Mouse (Mus musculus) urinary bladder, postnatal 4 days (tissue): Measurements from ENCODE around the gene Lss.

Source experiments
- DNase-seq, 2 experiments: peaks; one replicate each; pipeline ENCODE4 v3.0.0; 2021 to 2022; ENCODE audit warnings: low spot score in 2 of 2

Gene Lss

DNA sequence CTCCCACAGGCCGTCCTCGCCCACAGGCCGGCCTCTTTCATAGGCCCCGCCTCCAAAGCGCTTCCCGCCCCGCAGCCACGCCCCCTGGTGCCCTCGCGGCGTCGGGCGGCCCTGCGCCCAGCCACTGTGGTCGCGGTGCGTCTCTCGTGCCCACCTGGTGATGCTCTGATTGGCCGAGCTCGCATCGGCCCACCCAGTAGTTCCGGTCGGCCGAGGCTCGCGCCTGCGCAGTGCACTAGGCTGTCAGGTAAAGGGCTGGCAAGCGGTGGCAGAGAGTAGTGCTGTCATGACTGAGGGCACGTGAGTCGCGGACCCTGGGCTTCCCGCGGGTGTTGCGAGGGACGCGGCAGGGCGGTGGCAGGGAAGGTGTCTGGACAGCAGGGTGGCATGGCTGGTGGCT, at the start of gene Lss:
Lss (plus strand) TSS at position 214 of the 400 bp plus-strand sequence.
- peak; percentile 95 for DNase-seq

- DNase-seq: no peak
Measured at GRCm38 (mm10) chr10:76486302-76486701, 45.1 kb upstream of the Lss start.

DNA sequence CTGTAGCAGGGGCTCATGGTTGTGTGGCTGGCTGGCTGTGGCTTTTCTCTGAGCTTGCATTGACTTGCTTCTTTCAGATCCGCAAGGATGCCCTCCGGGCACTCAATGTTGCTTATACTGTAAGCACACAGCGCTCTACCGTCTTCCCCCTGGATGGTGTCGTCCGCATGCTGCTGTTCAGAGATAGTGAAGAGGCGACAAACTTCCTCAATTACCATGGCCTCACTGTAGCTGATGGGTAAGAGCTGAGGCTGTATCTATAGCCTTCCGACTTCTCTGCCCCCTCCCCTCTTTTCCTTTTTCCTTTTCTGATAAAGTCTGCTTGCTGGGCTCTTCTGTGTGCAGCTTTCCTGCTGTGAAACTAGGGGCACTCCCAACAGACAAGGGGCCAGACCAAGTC, 43.1 kb upstream of the Lss start:
- DNase-seq: no peak

DNA sequence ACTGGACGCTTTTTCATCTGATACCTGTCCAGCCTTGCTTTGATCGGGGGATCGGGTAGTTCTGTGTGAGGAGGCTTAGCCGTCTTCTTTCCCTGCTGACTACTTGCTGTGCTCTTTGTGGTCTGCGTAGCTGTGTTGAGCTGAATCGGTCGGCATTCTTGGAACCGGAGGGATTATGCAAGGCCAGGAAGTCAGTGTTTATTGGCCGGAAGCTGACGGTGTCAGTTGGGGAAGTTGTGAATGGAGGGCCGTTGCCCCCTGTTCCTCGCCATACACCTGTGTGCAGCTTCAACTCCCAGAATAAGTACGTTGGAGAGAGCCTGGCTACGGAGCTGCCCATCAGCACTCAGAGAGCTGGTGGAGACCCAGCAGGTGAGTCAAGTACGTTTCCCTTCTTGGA, 42.2 kb upstream of the Lss start:
- no peak for DNase-seq

- no peak for DNase-seq
Measured at GRCm38 (mm10) chr10:76493527-76493926, 37.9 kb upstream of the Lss start.

DNA sequence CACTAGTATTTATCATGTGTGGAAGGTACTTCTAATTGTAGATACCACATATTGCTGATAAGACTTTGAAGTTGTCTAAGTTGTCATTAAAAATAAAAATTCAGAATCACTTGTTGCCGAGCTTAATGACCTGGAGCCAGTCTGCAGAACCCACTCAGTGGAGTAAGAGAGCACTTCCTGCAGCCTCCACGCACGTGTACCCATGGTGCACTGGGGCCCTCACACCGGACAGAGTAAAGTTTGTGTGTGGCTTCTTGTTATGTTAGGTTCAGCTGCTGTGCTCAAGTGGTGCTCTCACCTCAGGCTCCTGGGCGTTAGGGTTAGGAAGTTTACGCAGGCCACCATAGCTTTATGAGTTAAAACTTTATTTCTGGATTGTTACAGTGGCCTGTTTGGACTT, 35.9 kb upstream of the Lss start:
- DNase-seq: no peak

- DNase-seq: no peak
Measured at GRCm38 (mm10) chr10:76496366-76496765, 35.0 kb upstream of the Lss start.

DNA sequence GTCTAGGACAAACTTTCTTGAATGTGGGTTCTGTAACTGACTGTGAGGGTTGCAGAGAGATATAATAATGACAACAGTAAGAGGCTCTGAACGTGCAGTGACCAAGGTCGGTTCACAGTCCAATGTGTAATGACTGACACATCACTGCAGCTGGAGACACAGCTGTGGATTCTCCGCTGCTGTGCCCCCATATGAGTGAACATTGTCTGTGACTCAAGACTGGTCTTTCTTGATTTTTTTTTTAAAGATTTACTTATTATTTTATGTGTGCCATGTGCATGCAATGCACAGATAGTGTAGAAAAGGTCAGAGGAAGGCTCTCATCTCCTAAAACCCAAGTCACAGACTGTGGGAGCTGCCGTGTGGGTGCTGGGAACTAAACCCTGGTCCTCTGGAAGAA, 33.9 kb upstream of the Lss start:
- DNase-seq: no peak

DNA sequence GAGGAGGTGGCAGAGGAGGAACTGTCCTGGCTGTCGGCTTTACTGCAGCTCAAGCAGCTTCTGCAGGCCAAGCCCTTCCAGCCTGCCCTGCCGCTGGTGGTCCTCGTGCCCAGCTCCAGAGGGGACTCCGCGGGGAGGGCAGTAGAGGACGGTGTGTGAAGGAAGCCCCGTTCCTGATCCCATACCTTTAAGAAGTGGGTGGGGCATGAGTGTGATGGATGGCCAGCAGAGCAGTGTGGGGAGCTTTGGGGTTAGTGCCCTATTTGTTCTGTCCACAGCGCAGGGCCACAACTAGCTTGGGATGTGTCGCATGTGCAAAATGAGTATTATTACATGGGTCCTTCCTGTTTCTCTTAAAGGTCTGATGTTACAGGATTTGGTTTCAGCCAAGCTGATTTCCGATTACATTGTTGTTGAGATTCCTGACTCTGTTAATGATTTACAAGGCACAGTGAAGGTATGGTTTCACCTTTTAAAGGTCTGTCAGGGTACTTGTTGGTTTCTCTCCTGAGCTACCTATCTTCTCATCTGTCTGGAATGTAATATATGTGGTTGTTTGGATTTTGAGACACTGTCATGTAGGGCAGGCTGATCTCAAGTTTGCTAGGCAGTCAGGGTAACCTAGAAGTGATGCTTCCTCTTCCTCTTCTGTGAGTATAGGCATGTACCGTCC, 27.0 kb upstream of the Lss start:
- peak in 1 of 2 experiments; percentile 16 for DNase-seq

GRCm38 (mm10) chr10:76505865-76506264, 25.5 kb upstream of the Lss start:
- DNase-seq: peak; percentile 14 to 52

GRCm38 (mm10) chr10:76512965-76513583, 18.3 kb upstream of the Lss start:
- DNase-seq: peak; percentile 72 to 89

- peak in 1 of 2 experiments; percentile 58 for DNase-seq
Measured at GRCm38 (mm10) chr10:76530922-76531321, 466 bp upstream of the Lss start.

DNA sequence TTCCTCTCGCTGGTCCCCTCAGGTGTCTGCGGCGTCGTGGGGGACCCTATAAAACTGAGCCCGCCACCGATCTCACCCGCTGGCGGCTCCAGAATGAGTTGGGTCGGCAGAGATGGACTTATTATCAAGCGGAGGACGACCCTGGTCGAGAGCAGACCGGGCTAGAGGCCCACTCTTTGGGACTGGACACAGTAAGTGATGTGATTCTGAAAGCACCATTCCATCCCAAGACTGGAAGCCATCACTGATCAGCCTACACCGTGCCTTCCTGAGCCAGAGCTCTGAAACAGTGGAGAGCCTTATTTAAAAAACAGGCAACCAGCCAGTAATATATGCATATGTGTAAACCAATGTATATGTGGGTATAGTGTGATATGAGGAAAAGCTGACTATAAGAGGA, 440 bp downstream of the Lss start:
- DNase-seq: no peak

GRCm38 (mm10) chr10:76535526-76535925, 4.1 kb downstream of the Lss start:
- DNase-seq: peak in 1 of 2 experiments; percentile 56

DNA sequence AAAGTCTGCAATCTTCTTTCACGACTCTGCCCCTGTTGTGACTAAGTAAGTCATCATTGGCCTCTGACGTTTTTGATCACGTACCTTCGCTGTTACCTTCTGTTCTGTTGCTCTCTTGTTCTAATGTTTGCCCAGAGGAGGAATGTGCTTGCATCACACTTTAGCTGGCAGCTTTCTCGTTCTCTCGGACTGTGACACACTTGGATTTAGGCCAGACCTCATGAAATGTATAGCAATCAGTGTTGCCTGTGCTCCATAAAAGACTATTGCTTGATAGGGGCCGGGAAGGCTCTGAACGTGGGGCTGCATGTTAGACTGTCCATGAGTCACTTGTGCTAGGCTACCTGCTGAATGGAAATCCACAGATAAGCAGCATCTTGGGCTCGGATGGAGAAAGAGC, 6.2 kb downstream of the Lss start:
- peak in 1 of 2 experiments; percentile 45 for DNase-seq

DNA sequence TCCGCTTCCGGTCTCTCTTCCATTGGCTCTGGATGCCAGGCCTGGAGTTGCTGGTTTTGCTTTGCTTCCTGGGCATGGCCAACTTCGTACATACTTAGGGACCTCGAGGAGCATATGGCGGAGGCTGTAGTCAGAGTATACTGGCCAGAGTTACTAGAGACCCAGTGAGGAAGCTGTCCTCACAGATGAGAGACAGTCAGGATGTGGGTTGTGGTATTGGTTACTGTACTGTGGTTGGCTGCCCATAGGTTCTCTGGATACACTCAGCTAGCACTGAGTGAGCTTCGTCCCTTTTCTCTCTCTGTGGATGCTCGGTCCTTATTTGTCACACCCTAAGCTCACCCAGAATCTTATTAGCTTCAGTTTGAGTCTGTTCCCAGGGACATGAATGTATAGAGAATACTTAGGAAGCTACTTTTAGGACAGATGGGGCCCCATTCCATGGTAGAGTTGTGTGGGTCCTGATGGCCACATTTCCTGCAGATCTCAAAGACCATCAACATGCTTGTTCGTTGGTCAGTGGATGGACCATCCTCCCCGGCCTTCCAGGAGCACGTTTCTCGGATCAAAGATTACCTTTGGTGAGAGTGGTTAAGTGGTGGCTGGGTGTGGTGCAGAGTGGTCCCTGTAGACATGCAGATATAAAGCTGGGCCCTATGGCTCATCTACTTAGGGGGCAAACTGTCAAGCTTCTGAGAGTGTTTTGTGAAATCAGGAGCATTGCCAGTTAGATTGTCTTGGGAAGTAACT, 10.1 kb downstream of the Lss start:
- peak in 1 of 2 experiments; percentile 54 for DNase-seq

- DNase-seq: peak in 1 of 2 experiments; percentile 50
Measured at GRCm38 (mm10) chr10:76542636-76543375, 11.4 kb downstream of the Lss start.

DNA sequence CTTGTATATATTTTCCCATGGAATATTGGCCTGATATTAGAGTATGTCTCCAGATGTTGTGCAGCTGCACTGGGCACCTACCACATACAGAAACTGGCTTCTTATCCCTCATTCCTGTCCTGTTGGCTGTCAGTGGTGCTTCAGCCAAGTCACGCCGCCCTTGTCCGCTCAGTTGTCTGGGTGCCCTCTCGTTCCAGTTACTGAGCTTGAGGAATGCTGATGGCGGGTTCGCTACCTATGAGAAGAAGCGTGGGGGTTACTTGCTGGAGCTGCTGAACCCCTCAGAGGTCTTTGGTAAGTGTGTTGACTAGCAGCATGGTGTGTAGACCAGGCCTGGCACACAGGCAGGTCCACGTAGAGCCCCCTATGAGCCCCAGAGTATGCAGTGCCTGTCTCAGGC, 15.2 kb downstream of the Lss start:
- DNase-seq: no peak

DNA sequence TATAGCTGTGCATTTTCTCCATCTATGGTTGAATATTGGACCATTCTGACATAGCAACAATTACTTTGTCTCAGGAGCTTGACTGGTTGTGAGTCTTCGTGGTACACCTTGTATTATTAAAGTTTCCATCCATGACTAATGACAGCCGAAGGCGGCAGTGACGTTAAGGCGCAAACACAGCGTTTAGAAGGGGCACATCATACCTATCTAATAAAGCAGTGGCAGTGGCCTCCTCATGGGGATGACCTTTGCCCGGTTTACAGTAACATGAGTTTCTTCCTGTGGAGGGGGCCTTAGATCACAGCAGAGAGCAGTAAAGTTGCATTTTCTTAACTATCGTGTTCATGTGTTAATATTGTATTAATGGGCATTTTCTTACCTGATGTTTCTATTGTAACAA, 16.8 kb downstream of the Lss start:
- no peak for DNase-seq

- no peak for DNase-seq
Measured at GRCm38 (mm10) chr10:76550458-76550857, 19.1 kb downstream of the Lss start.

DNA sequence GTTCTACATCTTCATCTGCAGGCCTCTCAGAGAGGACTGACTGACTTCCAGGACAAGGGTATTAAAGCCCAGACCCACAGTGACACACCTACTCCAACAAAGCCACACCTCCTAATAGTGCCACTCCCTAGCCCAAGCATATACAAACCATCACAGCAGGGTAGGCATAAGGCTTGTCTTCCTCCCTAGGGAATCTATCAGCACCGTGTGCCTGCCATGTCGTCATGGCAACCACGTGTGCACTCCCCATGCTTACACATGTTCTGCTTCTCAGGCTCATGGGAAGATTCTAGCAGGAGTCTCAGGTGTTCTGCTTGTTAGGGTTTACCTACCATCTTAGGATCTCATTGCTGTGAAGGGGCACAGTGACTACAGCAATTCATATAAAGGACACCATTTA, 20.2 kb downstream of the Lss start:
- no peak for DNase-seq

- DNase-seq: no peak
Measured at GRCm38 (mm10) chr10:76554061-76554460, 22.7 kb downstream of the Lss start.
